Mouse (Mus musculus) heart, adult 18-20 months (tissue): ENCODE data around the gene D930007J09Rik. TPM values are rescaled to one million over a fixed set of nuclear protein-coding genes. Genes with fewer than 3 reads are reported as not detected.
A peak's percentile ranks its signal among the peaks of the same experiment; 100 is the strongest.

Source experiments
- DNase-seq, 2 experiments: peaks; one replicate each; pipeline ENCODE4 v3.0.0; 2021 to 2022; ENCODE audit warnings: mixed read lengths in 1 of 2
- total RNA-seq, 2 experiments: library from RNA; stranded (reverse); gene quantifications; 2 replicates each; pipeline ENCODE4 v1.2.3; 2021

D930007J09Rik gene
- total RNA-seq, 2 experiments from 2014 or later: not detected

DNA sequence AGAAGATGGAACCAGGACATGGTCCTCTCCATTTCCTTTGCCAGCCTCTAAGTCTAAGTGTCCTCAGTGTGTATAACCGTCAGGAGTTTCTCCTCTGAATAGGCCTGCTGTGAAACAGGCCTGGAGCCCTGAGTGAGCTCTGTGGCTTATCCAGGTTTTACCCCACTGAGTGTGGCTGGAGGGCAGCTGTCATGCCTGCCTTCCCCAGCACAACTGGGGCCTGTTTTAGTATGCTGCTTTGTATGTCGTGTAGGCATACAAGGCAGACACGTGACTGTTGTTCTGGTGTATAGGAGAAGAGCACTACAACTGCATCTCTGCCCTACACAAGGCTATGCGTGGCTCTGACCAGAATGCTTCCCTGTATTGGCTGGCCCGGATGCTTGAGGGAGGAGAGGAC, 17.3 kb upstream of the D930007J09Rik start:
- no peak for DNase-seq

- DNase-seq: no peak
These were observed 16.6 kb upstream of the D930007J09Rik start for GRCm38 (mm10) chr13:32819241-32819640.

DNA sequence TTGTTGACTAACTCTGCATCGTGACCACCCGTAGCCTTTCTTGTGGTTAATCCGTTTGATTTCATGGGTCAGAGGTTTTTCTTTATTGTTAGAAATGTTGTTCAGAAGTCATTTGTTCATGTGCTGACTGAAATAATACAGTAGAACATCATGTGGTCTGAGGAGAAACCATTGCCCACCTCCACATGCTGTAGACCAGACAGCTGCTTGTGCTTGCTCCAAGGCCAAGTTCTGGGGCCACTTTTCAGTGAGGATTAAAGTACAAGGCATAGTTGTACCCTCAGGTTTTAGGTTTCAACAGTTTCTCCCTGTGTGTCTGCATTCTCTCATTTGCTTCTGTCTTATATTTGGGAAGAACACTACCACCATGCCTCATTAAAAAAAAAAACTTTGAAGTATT, 5.0 kb upstream of the D930007J09Rik start:
- DNase-seq: no peak

- DNase-seq: no peak
These were observed 4.2 kb upstream of the D930007J09Rik start for GRCm38 (mm10) chr13:32806820-32807219.

- DNase-seq: peak in 1 of 2 experiments; percentile 18
These were observed 1.2 kb upstream of the D930007J09Rik start for GRCm38 (mm10) chr13:32803701-32804345.

DNA sequence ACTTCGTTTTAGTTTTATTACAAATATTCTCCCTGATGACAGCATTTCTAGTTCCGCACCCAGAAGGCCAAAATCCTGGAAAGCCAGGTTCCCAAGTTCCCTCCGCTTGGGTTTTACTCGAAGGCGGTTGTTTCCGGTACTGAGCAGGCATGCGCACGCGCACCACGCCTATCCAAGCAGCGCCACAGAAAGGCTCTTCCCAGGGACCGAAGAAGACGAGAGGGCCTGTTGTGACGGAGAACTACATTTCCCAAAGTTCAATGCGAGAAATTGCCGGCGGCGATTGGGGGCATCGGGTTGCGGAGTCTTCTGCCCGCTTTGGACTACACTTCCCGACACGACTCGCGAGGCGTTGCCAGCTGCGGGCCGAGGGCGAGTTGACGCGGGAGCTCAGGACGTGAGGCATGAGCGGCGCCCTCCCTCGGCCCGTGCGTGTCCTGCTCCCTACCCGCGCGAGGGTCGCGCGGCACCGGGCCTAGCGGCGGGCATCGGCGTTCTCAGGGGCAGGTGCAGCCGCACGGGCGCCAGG, 892 bp downstream of the D930007J09Rik start, which contains the start of gene Wrnip1:
TSS of gene Wrnip1 (plus strand) at position 346 of the 529 bp plus-strand sequence.
- peak; percentile 96 to 99 for DNase-seq

GRCm38 (mm10) chr13:32800859-32801258, 1.8 kb downstream of the D930007J09Rik start:
- DNase-seq: peak in 1 of 2 experiments; percentile 13

GRCm38 (mm10) chr13:32799131-32799530, 3.5 kb downstream of the D930007J09Rik start:
- DNase-seq: peak in 1 of 2 experiments; percentile 27

DNA sequence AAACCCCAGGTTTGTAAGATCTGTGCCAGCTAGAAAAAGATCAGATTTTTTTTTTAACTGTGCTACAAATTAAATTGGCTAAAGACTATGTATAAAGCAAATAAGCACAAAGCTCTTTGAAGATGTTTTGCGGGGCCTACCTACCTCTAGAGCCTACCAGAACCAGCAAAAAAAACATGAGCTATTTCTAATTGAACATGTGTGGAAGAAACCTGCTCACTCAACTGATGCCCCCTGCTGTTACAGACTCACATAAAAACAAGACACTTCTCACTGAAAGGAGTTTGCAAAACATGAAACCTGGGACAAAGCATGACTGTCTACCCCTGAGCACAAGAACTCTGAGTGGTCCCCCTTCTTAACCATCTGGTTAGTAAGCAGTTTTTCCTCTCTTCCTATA, 5.6 kb downstream of the D930007J09Rik start:
- no peak for DNase-seq

- no peak for DNase-seq
These were observed 7.5 kb downstream of the D930007J09Rik start for GRCm38 (mm10) chr13:32795166-32795565.

DNA sequence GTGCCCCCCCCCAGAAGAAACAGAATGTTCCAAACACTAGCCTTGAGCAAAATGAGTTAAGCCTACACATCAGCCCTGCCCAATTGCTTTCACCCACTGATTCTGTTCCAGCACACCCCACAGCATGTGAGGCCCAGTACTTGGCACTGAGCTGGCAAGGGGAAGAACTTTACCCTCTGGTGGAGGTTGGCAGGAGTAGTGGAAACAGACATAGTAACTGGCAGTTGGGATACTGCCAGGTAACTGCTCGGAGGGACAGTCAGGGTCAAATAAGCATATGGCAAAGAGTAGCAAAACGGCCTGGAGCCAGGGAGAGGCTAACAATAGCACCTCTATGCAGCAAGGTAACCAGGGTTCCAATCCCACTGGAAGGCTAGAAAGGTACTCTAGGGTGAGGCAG, 8.0 kb downstream of the D930007J09Rik start:
- DNase-seq: peak; percentile 78 to 89

DNA sequence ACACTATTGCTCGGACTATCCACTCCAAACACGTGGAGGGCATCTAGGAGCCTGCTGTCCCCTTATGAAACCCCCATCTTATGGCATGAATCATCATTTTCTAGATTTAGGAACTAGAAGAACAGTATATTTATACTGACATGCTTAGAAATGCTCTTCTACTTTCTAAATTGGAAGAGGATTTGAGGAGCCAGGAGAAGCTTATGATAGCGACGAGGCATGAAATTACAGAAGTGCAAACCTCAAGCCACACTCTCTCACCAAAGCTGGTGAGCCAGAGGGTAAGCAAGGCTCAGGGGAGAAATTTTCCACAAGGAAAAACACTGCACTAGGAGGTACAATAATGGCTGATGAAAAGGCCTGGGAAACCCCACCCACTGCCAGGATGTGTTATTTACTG, 12.9 kb downstream of the D930007J09Rik start:
- DNase-seq: no peak

GRCm38 (mm10) chr13:32787584-32787983, 15.1 kb downstream of the D930007J09Rik start:
- DNase-seq: no peak

DNA sequence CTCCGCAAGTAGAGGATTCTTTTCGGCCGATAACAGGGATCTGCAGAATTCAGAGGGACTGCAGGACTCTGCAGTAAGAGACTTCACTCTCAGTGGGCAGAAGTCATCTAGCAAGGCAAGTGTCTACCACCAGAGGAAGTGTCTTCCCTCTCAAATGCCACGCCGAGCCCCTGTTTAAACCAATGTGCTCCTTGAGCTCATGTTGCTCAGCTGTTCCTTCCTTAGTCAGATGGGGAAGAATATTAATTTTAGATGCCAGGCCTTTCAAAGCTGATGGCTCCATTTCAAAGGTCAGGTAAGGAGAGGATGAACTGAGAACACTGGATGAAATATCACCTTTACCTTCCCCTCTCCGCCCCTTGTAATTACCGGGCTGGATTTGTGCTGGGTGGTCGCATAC, 18.8 kb downstream of the D930007J09Rik start, which contains the start of gene Mylk4:
TSS of gene Mylk4 (minus strand) at position 139 of the 400 bp plus-strand sequence.
- DNase-seq: no peak

DNA sequence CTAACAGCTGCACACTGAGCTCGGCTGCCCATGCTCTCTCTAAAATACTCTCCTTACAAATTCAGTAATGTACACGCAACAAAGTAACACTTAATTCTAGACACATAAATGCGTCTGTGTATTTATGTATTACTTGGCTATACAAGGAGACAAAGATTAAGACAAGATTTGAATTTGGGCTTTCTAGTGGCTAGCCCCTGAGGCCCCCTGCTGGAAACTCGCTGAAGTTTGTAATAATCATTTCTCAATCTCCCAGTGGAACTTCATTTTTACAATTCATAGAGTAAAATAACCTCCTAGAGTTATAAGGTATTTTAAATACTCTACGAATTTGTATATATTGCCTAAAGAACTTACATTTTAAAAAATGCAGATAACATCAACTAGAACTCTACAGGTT, 19.6 kb downstream of the D930007J09Rik start:
- DNase-seq: no peak

GRCm38 (mm10) chr13:32778861-32779260, 23.8 kb downstream of the D930007J09Rik start:
- DNase-seq: no peak

DNA sequence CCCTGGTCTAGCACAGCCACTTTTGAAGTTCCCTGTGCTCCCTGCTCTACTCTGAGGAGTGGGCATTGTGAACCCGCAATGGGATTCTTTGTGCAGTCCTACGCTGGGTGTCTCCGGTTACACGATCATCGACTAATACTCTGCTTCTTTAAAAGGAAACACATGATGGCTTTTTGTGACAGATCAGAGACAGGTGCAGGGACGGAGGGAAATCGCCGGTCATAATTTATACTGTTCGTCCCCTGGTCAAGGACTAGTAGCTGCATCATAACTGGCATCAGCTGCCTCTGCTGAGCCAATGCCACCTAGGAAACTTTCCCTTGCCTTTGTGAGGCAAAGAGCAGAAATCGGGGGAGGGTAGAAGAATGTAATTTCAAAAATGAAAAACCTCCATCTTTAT, 26.3 kb downstream of the D930007J09Rik start:
- peak in 1 of 2 experiments; percentile 45 for DNase-seq

DNA sequence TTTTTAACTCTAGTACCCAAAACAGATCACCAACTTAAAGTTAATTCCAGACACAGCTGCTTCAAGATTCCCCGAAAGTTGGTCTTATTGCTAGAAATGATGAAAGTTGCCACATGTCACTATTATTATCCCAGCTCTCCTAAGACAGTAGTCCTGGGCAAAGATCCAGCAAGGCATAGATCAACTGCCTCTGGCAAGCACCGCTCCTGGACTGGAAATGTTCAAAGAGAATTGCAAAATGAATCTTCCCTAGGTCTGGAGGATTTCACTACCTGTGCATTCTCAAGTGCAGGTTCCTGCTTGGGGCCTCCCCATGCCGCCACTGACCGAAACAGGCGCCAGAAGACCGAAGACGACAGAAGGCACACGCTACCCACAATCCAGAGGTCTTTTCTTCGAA, 26.8 kb downstream of the D930007J09Rik start:
- DNase-seq: peak; percentile 41 to 57

DNA sequence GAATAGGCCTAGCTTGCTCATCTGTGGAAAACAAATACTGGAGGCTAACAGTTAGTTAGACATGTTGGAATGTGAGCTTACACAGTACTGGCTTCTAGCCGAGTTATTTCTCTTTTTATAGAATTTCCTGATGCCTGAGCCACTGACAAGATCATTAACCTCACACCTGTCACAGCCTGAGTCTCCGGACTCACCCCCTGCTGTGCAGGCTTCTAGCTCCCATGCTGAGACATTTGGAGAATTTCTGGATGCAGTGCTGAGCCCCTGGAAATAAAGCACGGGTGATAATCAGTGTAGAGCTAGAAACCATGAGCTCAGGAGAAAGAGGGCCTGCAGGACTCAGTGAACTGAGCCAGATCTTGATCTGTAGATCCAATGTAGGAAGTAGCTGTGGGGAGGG, 32.7 kb downstream of the D930007J09Rik start:
- DNase-seq: peak in 1 of 2 experiments; percentile 37

DNA sequence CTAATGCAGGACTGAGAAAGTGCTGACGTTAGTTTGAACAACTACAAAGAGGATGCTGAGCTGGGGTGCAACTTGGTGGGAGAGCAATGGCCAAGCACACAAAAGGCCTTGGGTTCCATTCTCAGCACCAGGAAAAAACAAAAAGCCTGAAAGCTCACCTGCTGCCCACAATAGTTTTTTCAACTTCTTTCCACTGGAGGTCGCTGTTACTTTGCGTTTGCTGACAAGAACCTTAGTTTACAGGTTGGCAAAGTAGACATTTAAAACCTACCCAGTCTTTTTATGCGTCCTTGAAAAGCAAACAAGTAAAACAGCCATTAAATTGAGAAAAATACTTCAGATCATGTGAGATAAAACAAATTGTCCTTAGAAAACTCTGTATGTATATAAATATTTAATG, 34.5 kb downstream of the D930007J09Rik start:
- DNase-seq: peak; percentile 47 to 73

GRCm38 (mm10) chr13:32764448-32764847, 38.2 kb downstream of the D930007J09Rik start:
- peak; percentile 81 to 89 for DNase-seq

DNA sequence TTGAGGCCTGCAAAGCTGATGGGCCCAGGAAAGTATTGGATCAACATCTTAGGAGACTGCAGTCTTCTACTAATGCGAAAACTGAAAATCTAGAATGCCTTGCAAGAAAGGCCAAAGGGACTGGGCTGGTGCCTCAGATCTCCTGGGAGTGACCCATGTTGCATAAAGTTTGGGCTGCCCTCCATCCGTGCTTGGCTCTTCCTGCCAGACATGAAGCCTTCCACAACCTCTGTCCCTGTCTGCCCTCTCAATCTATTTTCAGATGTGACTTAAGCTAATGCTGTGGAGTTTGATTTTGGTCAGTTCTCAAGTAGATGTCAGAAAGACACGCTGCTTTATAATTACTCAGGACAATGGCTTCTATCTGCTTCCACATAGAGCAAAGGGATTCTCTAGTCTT, 39.5 kb downstream of the D930007J09Rik start:
- DNase-seq: peak; percentile 75 to 84

DNA sequence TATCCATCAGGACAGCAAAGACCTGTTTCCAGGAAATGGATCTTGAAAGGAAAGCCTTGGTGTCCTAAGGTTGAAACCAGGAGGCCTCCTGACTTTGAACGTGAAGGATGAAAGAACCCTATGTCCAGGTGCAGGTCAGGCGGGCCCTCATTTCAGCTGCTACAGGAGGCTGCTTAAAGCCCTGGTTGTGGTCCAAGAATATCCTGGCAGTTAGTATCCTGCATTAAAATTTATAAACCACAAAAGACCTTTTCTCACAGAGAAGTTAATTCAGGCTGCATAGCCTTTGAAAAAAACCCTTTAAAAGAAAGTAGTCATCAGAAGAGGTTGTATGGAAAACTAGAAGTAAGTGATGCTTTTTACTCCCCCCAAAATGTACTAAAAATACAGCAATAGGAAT, 41.9 kb downstream of the D930007J09Rik start:
- DNase-seq: no peak

GRCm38 (mm10) chr13:32759036-32759435, 43.6 kb downstream of the D930007J09Rik start:
- DNase-seq: no peak
